Mouse (Mus musculus) gastrocnemius, postnatal 4 days (tissue): ENCODE results near the gene Ccpg1. TPM values are rescaled to one million over a fixed set of nuclear protein-coding genes. Genes with fewer than 3 reads are reported as not detected.

ENCODE experiments used
- DNase-seq, 2 experiments: peaks; one replicate each; pipeline ENCODE4 v3.0.0; 2021 to 2022; ENCODE audit warnings: low spot score in 2 of 2, mixed read lengths in 2 of 2
- long read RNA-seq, 2 experiments: library from polyadenylated mRNA; stranded (forward); transcript quantifications; one replicate each; pipeline ENCODE4 v2.0.0; 2021
- total RNA-seq, 2 experiments: library from RNA; stranded (reverse); gene quantifications; 2 replicates each; pipeline ENCODE4 v1.2.3; 2021

Gene Ccpg1
- 10 to 100 TPM; 30.4 to 36.2 TPM for total RNA-seq
- long read RNA-seq, experiment 1, transcript Ccpg1-208 (8 exons, 2,939 nt): major isoform, 19 of 41 reads
- long read RNA-seq, experiment 1, partial matches to known transcripts: 0 of 41 reads
- long read RNA-seq, experiment 1, other reads (novel, unspliced or antisense): 15 of 41 reads
- long read RNA-seq, experiment 2, transcript Ccpg1-202 (9 exons, 2,969 nt): minor isoform, 9 of 50 reads
- long read RNA-seq, experiment 2, transcript Ccpg1-208 (8 exons, 2,939 nt): major isoform, 21 of 50 reads
- long read RNA-seq, experiment 2, partial matches to known transcripts: 4 of 50 reads
- long read RNA-seq, experiment 2, other reads (novel, unspliced or antisense): 13 of 50 reads

DNA sequence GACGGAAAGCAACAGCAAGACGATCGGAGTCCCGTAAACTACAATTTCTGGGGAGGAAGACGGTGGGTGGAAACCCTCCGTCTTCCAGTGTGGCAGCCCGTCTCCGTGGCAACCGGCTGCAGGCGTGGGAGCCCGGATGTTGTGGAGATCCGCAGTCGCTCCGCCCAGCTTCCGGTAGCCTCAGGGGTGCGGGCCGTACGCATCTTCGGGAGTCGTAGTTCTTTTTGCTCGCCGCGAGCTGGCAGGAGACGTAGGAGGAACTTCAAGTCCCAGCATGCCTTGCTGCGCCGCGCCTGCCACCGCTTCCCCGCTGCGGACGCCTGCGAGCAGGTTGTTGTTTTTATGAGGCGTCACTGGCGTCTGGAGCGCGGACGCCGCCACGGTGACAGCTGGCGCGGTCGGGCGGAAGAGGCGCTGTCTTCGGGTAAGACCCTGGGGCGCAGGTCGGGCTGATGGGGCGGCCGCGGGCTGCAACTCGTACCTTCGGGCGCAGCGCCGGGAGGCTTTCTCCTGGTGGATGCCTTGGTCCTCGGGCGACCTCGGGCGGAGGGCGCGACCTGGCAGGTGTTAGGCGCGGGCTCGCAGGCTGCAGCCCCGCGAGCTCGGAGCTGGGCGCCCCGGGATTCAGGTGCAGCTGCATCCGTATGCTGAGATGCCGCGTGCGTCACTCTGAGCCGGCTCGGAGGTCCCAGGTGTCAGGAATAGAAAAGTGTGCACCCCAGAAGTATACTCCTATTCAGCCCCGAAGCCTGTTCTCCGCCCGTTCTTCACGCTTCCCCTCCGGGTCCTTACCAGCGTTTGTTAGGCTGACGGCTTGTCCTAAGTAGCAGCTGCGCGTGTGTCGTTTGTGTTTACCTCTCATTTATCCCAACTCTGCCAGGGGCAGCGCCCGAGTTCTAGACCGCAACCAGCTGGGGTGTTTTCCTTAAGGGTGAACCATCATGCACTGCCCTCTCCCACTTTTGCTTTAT lies at the start of gene Ccpg1, which contains the start of gene Ccpg1os:
Gene Ccpg1 (plus strand): TSS at position 180 of the 971 bp plus-strand sequence.
Gene Ccpg1os (minus strand): TSS at position 133 of the 971 bp plus-strand sequence.
- DNase-seq: peak; percentile 87 to 95

- DNase-seq: no peak
These were observed 48.9 kb upstream of the Ccpg1 start for GRCm38 (mm10) chr9:72936301-72936700.

DNA sequence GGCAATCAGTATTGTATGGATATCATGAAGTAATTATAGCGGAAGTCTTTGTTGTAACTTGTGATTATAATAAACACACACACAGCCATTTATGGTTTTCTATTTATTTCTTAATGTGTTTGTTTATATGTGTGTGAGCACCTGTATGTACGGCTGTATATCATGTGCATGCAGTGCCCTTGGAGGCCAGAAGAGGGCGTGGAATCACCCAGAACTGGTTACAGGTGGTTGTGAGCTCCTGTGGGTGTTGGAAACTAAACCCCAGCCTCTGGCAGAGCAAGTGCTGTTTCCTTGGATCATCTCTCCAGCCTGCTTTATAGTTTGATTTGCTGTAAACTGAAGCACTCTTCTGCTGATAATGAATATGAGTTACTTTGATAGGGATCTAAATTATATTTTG lies 41.8 kb upstream of the Ccpg1 start:
- no peak for DNase-seq

- no peak for DNase-seq
These were observed 40.9 kb upstream of the Ccpg1 start for GRCm38 (mm10) chr9:72944286-72944685.

DNA sequence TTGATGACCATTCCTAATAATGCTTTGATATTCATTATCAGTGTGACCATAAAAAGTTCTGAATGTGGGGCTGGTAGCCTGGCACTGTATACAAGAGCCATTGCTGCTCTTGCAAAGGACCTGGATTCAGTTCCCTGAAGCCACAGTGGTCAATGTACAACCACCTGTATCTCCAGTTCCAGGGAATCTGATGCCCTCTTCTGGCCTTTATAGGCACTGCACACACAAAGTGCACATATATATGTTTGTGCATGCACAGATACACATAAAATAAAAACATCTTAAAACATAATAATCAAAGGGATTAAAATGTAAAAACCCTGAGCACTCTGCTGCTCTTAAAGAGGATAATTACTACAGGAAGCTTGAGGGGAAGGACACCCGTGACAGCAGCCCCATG lies 38.2 kb upstream of the Ccpg1 start:
- no peak for DNase-seq

DNA sequence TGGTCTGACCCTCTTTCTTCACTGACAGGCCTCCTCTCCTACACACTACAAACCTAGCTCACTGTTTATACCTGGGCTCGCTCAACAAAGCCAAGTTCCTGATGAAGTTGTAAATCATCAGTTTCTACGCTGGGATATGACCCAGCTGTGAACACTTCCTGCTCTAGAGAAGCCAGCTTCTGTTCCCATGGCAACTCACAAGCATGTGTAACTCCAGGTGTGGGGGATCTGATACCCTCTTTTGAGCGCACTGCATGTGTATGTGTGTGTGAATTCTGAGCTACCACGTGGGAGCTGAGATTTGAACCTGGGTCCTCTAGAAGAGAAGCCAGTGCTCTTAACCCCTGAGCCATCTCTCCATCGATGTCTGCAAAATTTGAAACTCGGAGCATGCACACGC lies 35.7 kb upstream of the Ccpg1 start:
- no peak for DNase-seq

DNA sequence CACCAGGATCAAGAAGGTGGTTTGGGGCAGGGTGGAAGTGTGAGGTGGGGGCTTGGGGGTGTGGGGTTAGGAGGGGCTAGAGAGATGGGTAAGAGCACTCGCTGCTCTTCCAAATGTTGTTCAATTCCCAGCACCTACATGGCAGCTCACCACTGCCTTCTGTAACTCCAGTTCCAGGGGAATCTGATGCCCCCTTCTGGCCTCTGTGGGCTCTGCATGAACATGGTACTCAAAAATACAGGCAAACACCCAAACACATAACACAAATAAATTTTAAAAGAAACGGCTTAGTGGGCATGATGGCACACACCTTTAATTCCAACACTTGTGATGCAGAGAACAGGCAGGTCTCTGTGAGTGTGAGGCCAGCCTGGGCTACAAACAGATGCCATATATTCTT lies 30.5 kb upstream of the Ccpg1 start:
- no peak for DNase-seq

- no peak for DNase-seq
These were observed 29.7 kb upstream of the Ccpg1 start for GRCm38 (mm10) chr9:72955546-72955945.

GRCm38 (mm10) chr9:72958521-72959450 lies 26.4 kb upstream of the Ccpg1 start, which contains the start of the genes Dyx1c1 and Gm44503:
TSS of gene Dyx1c1 (plus strand) at chr9:72958785.
TSS of gene Gm44503 (plus strand) at chr9:72958852.
- peak; percentile 35 to 69 for DNase-seq

- DNase-seq: no peak
These were observed 23.9 kb upstream of the Ccpg1 start for GRCm38 (mm10) chr9:72961346-72961745.

GRCm38 (mm10) chr9:72961959-72962358 lies 23.3 kb upstream of the Ccpg1 start:
- DNase-seq: no peak

GRCm38 (mm10) chr9:72968349-72969061 lies 16.7 kb upstream of the Ccpg1 start:
- DNase-seq: no peak

DNA sequence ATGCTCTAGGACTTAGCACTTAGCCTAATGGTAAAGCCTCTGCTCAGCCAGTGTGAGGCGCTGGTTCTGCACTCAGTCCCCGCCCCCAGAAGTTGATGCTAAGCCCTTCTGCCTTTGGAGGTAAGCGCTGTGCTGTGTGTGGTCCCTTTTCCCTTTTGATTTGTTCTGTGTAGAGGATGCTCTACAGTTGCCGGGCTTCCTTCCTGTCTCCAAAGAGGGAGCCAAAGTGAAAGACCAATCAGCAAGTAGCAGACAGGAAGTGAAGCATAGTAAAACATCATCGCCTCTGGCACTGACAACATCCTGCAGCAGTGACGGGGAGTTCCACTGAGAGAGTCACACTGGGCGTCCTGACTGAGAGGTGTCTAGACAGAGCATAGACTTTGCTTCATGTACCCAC lies 15.4 kb upstream of the Ccpg1 start:
- DNase-seq: no peak

DNA sequence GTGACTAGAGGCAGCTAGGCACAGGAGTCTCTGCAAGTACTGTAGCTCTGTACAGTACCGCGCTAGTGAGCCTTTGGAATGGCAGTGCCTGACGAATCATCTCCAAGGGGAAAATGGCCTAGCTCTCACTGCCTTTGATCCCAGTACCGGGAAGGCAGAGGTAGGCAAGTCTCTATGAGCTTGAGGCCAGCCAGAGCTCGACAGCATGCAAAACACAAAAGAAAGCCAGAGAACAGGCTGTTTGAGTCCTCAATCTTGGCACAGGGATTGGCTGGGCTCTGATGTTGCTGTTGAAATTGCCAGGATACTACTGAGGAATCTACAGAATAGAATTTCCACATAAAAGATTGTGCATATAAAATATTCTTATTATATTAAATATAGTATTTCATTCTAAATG lies 12.8 kb upstream of the Ccpg1 start:
- DNase-seq: no peak

DNA sequence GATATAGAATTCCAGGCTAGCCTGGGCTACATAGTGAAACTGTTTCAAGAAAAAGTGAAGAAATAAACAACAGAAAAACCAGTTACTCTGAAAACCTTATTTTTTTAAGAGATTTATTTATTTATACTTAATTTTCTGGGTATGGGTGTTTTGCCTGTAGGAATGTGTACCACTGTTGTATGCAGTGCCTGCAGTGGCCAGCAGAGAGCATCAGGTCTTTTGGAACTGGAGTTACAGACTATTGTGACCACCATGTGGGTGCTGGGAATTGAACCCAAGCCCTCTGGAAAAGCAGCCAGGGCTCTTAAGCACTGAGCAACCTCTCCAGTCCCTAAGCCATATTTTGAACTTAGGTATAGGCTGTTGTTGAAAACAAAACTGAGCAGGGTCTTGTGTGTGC lies 12.2 kb upstream of the Ccpg1 start:
- DNase-seq: no peak

DNA sequence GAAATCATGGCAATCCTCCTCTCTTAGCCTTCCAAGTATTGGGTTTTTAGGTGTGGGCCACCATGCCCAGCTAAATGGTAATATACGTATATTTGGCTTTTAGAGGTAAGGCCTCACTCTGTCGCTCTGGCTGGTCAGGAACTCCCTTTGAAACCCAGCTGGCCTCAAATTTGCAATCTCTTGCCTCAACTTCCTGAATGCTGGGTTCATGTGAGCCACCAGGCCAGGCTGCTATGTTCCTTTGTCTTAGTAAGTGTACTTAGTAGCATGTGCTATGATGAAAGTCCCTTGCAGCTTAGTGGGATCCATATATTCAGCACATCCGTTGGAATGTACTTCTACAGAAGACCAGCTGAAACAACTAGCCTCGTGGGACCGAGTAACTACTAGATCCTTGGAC lies 10.5 kb upstream of the Ccpg1 start:
- no peak for DNase-seq

DNA sequence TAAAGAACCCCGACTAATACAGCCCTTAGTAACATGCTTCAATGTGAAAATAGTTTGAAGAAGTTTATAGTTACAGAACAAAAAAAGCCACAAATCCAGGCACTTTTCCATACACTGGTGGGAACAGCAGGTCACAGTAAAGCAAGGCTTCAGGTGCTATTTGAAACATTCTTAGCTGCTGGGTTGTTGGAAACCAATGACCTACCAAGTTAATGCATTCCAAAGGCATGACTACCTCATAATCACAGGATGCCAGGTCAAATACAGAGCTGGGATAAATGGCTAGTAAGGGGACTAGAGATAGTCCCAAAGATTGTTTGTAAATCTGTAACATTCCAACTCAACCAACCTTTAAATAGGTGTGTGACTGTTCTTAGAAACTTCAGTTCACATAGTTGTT lies 10.0 kb upstream of the Ccpg1 start:
- no peak for DNase-seq

- DNase-seq: no peak
These were observed 2.2 kb upstream of the Ccpg1 start for GRCm38 (mm10) chr9:72983066-72983465.

DNA sequence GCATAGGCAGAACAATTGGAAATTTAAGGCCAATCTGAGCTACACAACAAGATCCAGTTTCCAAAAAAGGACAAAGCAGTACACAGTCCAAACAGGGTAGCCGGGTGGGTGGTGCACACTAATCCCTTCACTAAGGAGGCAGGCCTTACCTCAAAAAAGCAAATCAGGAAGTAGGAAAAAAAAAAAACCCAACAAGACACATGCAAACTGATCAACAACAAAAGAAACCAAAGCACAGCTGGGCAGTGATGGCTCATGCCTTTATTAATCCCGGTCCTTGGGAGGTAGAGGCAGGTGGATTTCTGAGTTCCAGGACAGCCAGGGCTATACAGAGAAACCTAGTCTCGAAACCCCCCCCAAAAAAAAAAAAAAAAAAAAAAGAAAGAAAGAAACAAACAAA lies 2.5 kb downstream of the Ccpg1 start:
- no peak for DNase-seq

GRCm38 (mm10) chr9:72988706-72989105 lies 3.5 kb downstream of the Ccpg1 start:
- no peak for DNase-seq
